Comparison of ENCODE assay signal across 8 mouse cellular contexts in genomic region chr6:47813257-47813878, GRCm38 (mm10). TPM values are rescaled to one million over a fixed set of nuclear protein-coding genes. Genes with fewer than 3 reads are reported as not detected.
DNase-seq lines count a peak whose midpoint lies in the region; ATAC-seq lines count a peak whose summit lies in the region.

Gene Pdia4 (minus strand): TSS chr6:47813430.

- peak within 1 kb of the TSS; percentile 86 for H3K9ac ChIP-seq in hindbrain, embryonic 15.5 days

- H3K4me3 ChIP-seq in hindbrain, embryonic 15.5 days, result peak within 1 kb of the TSS; percentile 81

- no peaks in the 10 kb centered on the region for H3K27me3 ChIP-seq in hindbrain, embryonic 15.5 days

- no peaks in the 10 kb centered on the region for H3K9me3 ChIP-seq in hindbrain, embryonic 15.5 days

- H3K36me3 ChIP-seq in hindbrain, embryonic 15.5 days, result peaks cover 9% of the 10 kb centered on the region; the same call in 1 of the 2 replicates

- ATAC-seq in hindbrain, embryonic 15.5 days (ENCODE audit: low FRiP score, low read depth), result peak; percentile 100

- DNase-seq in T-cell, adult 2 months (ENCODE audit: low spot score), result peak; percentile 99
- peak; percentile 94 to 98 for DNase-seq in cerebellum, postnatal 36 days
- DNase-seq in frontal cortex, postnatal 36 days (ENCODE audit: low spot score in 2 of 2), result peak; percentile 99 to 100
- DNase-seq in left cerebral cortex, adult 11 months (ENCODE audit: low spot score), result peak; percentile 97
- peak; percentile 98 to 100 for DNase-seq in lung, postnatal 4 days
- DNase-seq in retina, postnatal 7 days (ENCODE audit: low read depth, low spot score), result peak; percentile 96
- DNase-seq in urinary bladder, adult 2 months (ENCODE audit: low spot score), result peak; percentile 97

- under 1% methylated on average over 44 of the region's 44 CpGs for WGBS in hindbrain, embryonic 15.5 days

- peak within 1 kb of the TSS; percentile 78 for H3K4me2 ChIP-seq in hindbrain, embryonic 15.5 days

- H3K27ac ChIP-seq in hindbrain, embryonic 15.5 days (replicated peaks), result peak within 1 kb of the TSS; percentile 91

- peaks cover 40% of the 10 kb centered on the region for H3K4me1 ChIP-seq in hindbrain, embryonic 15.5 days (replicated peaks)

RNA-seq across cellular contexts. Expression of gene Pdia4, which starts in this region (rescaled TPM):
- polyA plus RNA-seq in hindbrain, embryonic 15.5 days (2015; fragmentation: Nextera tagmentation; extraction: Ambion mirVana), result 150 and 163 TPM in 2 replicates
- polyA plus RNA-seq in urinary bladder, adult 2 months (2012; rRNA removed), result 76.1 and 88.5 TPM in 2 replicates

Comparison
In these comparisons a context has a peak if more than half of its experiments do, and no peak if none do; other contexts are left out.
1. Peak in every context shown above with its lines: DNase-seq, ATAC-seq, H3K4me3 ChIP-seq and H3K27ac ChIP-seq.